Mouse (Mus musculus) MEL (cell line): ENCODE results near the gene Mtmr10. TPM values are rescaled to one million over a fixed set of nuclear protein-coding genes. Genes with fewer than 3 reads are reported as not detected.

Experiments used
- DNase-seq: peaks from one replicate; pipeline ENCODE4 v3.0.0; 2011; ENCODE audit warnings: low read depth, low spot score
- H3K27ac ChIP-seq: 2 replicates; pipeline ENCODE4 v1.5.1; 2012; ENCODE audit warnings: low read depth, mild to moderate bottlenecking, control low read depth, low read length, moderate library complexity; ENCODE audit not compliant: control insufficient read depth
- H3K27me3 ChIP-seq, 2 experiments: fragments of 150-350 bp in 1 of 2; sonication (generic) in 1 of 2; 2 replicates each; pipeline ENCODE4 v1.6.1; 2012; ENCODE audit warnings: low read length in 2 of 2, mild to moderate bottlenecking in 2 of 2, improper control_type of control experiment in 1 of 2, moderate library complexity in 1 of 2; ENCODE audit not compliant: insufficient read depth in 2 of 2, control insufficient read depth in 1 of 2
- H3K36me3 ChIP-seq, 2 experiments: 2 replicates each; pipeline ENCODE4 v1.6.1; 2012 to 2014; ENCODE audit warnings: low read length in 2 of 2, improper control_type of control experiment in 1 of 2, inconsistent platforms in 1 of 2, mild to moderate bottlenecking in 1 of 2; ENCODE audit not compliant: insufficient read depth in 2 of 2, control insufficient read depth in 1 of 2
- H3K4me1 ChIP-seq, 2 experiments: fragments of 150-350 bp in 1 of 2; sonication (generic) in 1 of 2; 2 replicates each; pipeline ENCODE4 v1.6.1; 2012; ENCODE audit warnings: low read length in 2 of 2, improper control_type of control experiment in 1 of 2, mild to moderate bottlenecking in 1 of 2; ENCODE audit not compliant: insufficient read depth in 2 of 2, control insufficient read depth in 1 of 2
- H3K4me3 ChIP-seq, 2 experiments: fragments of 150-350 bp in 1 of 2; sonication (generic) in 1 of 2; 2 replicates each; pipeline ENCODE4 v1.5.1; 2012; ENCODE audit warnings: low read depth in 2 of 2, low read length in 2 of 2, mild to moderate bottlenecking in 2 of 2, moderate library complexity in 2 of 2, control low read depth in 1 of 2, improper control_type of control experiment in 1 of 2; ENCODE audit not compliant: control insufficient read depth in 1 of 2, insufficient read depth in 1 of 2
- H3K79me2 ChIP-seq: 2 replicates; pipeline ENCODE4 v1.6.1; 2012; ENCODE audit warnings: mild to moderate bottlenecking, low read length, moderate library complexity; ENCODE audit not compliant: control insufficient read depth, poor library complexity, insufficient read depth
- H3K9ac ChIP-seq: 2 replicates; pipeline ENCODE4 v1.6.1; 2012; ENCODE audit warnings: low read depth, mild to moderate bottlenecking, control low read depth, low read length, moderate library complexity; ENCODE audit not compliant: control insufficient read depth, poor library complexity, severe bottlenecking
- H3K9me3 ChIP-seq: fragments of 150-350 bp; sonication (generic); replicated peaks from 2 replicates; pipeline ENCODE4 v1.6.1; 2012; ENCODE audit warnings: mild to moderate bottlenecking, low read length, improper control_type of control experiment, moderate library complexity; ENCODE audit not compliant: insufficient read depth
- BHLHE40 ChIP-seq: IDR thresholded peaks from 2 replicates; pipeline ENCODE4 v1.6.1; 2012; ENCODE audit warnings: low read depth, mild to moderate bottlenecking, inconsistent platforms, low read length, improper control_type of control experiment, borderline replicate concordance
- HCFC1 ChIP-seq: IDR thresholded peaks from 2 replicates; pipeline ENCODE4 v1.6.1; 2012; ENCODE audit warnings: low read depth, mild to moderate bottlenecking, inconsistent platforms, low read length, improper control_type of control experiment, moderate library complexity
- JUND ChIP-seq: IDR thresholded peaks from 2 replicates; pipeline ENCODE4 v1.6.1; 2011; ENCODE audit warnings: low read depth, mild to moderate bottlenecking, improper control_type of control experiment, low read length
- KAT2A ChIP-seq: conservative IDR thresholded peaks from 2 replicates; pipeline ENCODE4 v1.6.1; 2012; ENCODE audit warnings: low read depth, low read length, improper control_type of control experiment, inconsistent platforms
- MAX ChIP-seq: IDR thresholded peaks from 2 replicates; pipeline ENCODE4 v1.6.1; 2011; ENCODE audit warnings: low read length, improper control_type of control experiment
- MAZ ChIP-seq: IDR thresholded peaks from 2 replicates; pipeline ENCODE4 v1.6.1; 2012; ENCODE audit warnings: low read depth, mild to moderate bottlenecking, inconsistent platforms, low read length, improper control_type of control experiment
- MEF2A ChIP-seq: IDR thresholded peaks from 2 replicates; pipeline ENCODE4 v1.6.1; 2014; ENCODE audit warnings: low read depth, mild to moderate bottlenecking, inconsistent platforms, low read length, improper control_type of control experiment; ENCODE audit not compliant: poor library complexity, insufficient replicate concordance, severe bottlenecking; ENCODE audit errors: extremely low read depth
- MXI1 ChIP-seq: IDR thresholded peaks from 2 replicates; pipeline ENCODE4 v1.6.1; 2011; ENCODE audit warnings: mild to moderate bottlenecking, low read depth, low read length, improper control_type of control experiment
- MYC ChIP-seq: IDR thresholded peaks from 2 replicates; pipeline ENCODE4 v1.6.1; 2011; ENCODE audit warnings: low read depth, mild to moderate bottlenecking, low read length, improper control_type of control experiment, moderate library complexity
- NRF1 ChIP-seq: IDR thresholded peaks from 2 replicates; pipeline ENCODE4 v1.6.1; 2014; ENCODE audit warnings: low read depth, mild to moderate bottlenecking, inconsistent platforms, low read length, improper control_type of control experiment, moderate library complexity; ENCODE audit not compliant: poor library complexity, insufficient read depth, severe bottlenecking
- POLR2AphosphoS2 ChIP-seq: IDR thresholded peaks from 2 replicates; pipeline ENCODE4 v1.6.1; 2011; ENCODE audit warnings: low read length, improper control_type of control experiment
- RAD21 ChIP-seq: IDR thresholded peaks from 2 replicates; pipeline ENCODE4 v1.6.1; 2011; ENCODE audit warnings: mild to moderate bottlenecking, low read depth, low read length, improper control_type of control experiment
- SMC3 ChIP-seq: IDR thresholded peaks from 2 replicates; pipeline ENCODE4 v1.6.1; 2011; ENCODE audit warnings: low read depth, low read length, improper control_type of control experiment
- TBP ChIP-seq: IDR thresholded peaks from 2 replicates; pipeline ENCODE4 v1.8.0; 2011; ENCODE audit warnings: low read depth, low read length, improper control_type of control experiment
- TCF12 ChIP-seq: IDR thresholded peaks from 2 replicates; pipeline ENCODE4 v1.6.1; 2014; ENCODE audit warnings: low read depth, mild to moderate bottlenecking, inconsistent platforms, low read length, improper control_type of control experiment, moderate library complexity
- USF2 ChIP-seq, 2 experiments: IDR thresholded peaks; 2 replicates each; pipeline ENCODE4 v1.6.1; 2011 to 2012; ENCODE audit warnings: improper control_type of control experiment in 2 of 2, low read length in 2 of 2, borderline replicate concordance in 1 of 2, inconsistent platforms in 1 of 2, low read depth in 1 of 2, mild to moderate bottlenecking in 1 of 2; ENCODE audit not compliant: insufficient read depth in 1 of 2
- ZKSCAN1 ChIP-seq: IDR thresholded peaks from 2 replicates; pipeline ENCODE4 v1.6.1; 2012; ENCODE audit warnings: low read depth, mild to moderate bottlenecking, inconsistent platforms, low read length, improper control_type of control experiment, moderate library complexity
- ZMIZ1 ChIP-seq: IDR thresholded peaks from 2 replicates; pipeline ENCODE4 v1.6.1; 2012; ENCODE audit warnings: low read depth, mild to moderate bottlenecking, inconsistent platforms, low read length, improper control_type of control experiment, moderate library complexity
- polyA plus RNA-seq, 2 experiments: library from polyadenylated mRNA; stranded (reverse) in 1 of 2; unstranded in 1 of 2; fragments of >175 nt in 1 of 2; fragments of >200 nt in 1 of 2; gene quantifications; 2 replicates each; pipeline versions ENCODE4 v1.2.1 to v1.2.4; 2012; ENCODE audit warnings: low replicate concordance in 2 of 2, low read depth in 1 of 2; ENCODE audit not compliant: insufficient read length in 2 of 2, insufficient read depth in 1 of 2, missing spikeins in 1 of 2
- total RNA-seq: library from RNA; depleted of rRNA; stranded (reverse); fragments of 300-350 nt; gene quantifications from 2 replicates; pipeline ENCODE4 v1.2.3, GENCODE M21; 2012

Mtmr10 gene
- total and polyA plus RNA-seq, 3 experiments = 1.7 to 2.4 TPM; not detected in 1

DNA sequence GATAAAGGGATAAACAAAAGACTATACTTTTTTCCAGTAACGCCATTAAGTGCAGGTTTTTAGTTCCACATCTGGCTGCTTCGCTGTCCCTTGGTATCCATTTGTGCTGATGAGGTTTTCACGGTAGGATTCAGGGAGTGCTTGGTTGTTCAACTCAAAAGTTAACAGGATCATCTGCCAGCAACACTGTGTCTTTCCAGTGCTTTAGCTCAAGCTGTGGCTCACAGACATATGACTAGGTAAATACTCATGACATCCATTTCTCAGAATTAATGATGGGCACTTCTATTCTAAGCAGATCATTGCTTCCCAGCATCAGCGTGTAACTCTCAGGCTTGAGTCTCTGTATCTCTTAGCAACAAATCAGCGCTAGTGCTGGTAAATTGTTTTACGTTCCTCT, 43.1 kb upstream of the Mtmr10 start:
- Histone ChIP-seq H3K4me3 (no peak overlapping the region), H3K79me2 (no peaks in the 10 kb centered on the region), H3K27ac (no peak overlapping the region), H3K4me1 (no peaks in the 10 kb centered on the region), H3K27me3 (no peaks in the 10 kb centered on the region; a peak in 1 of 4 replicates), H3K9ac (no peak overlapping the region), H3K9me3 (no peaks in the 10 kb centered on the region), H3K36me3 (no peaks in the 10 kb centered on the region)
- no peak for DNase-seq
- TF ChIP-seq SMC3 (no peak), MXI1 (no peak), MAZ (no peak), RAD21 (no peak), TBP (no peak), JUND (no peak), BHLHE40 (no peak), TCF12 (no peak), NRF1 (no peak), MEF2A (no peak), USF2 (IDR thresholded peaks at IDR 0.05; ENCODE audit: borderline replicate concordance in 1 of 2, insufficient read depth in 1 of 2, low read depth in 1 of 2, low read length in 2 of 2) (no peak), ZKSCAN1 (no peak)

DNA sequence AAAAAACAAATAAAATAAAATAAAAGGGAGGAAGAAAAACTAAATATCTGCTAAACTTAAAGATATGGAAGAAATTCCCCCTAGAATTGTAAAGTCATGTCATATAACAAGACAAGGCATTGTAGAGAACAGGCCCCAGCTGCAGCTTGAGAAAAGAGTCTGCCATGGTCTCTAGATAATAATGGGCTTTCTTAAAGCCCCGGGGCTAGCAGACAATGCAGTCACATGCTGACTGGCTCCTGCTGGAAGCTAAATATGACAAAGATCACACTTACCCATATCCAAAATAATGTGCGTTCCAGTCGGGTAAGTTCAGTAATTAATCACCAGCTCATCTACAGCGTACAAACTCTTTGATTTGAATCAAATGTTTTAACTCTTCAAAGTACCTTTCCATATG, 40.7 kb upstream of the Mtmr10 start:
- DNase-seq = no peak
- H3K4me1 ChIP-seq = no peaks in the 10 kb centered on the region
- no peaks in the 10 kb centered on the region for H3K9me3 ChIP-seq
- H3K27ac ChIP-seq = no peak overlapping the region
- no peaks in the 10 kb centered on the region for H3K36me3 ChIP-seq
- H3K4me3 ChIP-seq = no peak overlapping the region
- TF ChIP-seq JUND = no peak
- TF ChIP-seq KAT2A = no peak
- no peak for TF ChIP-seq HCFC1
- no peak for TF ChIP-seq MAZ
- TF ChIP-seq MAX = no peak
- no peak for TF ChIP-seq MYC
- TF ChIP-seq ZMIZ1 = no peak
- TF ChIP-seq POLR2AphosphoS2 = no peak
- no peaks in the 10 kb centered on the region for H3K79me2 ChIP-seq
- H3K9ac ChIP-seq = no peak overlapping the region
- peaks cover 0 to 3% of the 10 kb centered on the region in 2 experiments; a peak in 1 of 4 replicates for H3K27me3 ChIP-seq
